Mouse (Mus musculus): ENCODE measurements around the gene Fam193a.

Gene Fam193a

GRCm38 (mm10) chr5:34381700-34382099 lies 12.0 kb downstream of the Fam193a start:
- DNase-seq (ENCODE audit: low read depth, low spot score) = no peak

GRCm38 (mm10) chr5:34385616-34386015 lies 15.9 kb downstream of the Fam193a start:
- DNase-seq (ENCODE audit: low read depth, low spot score) = no peak

- DNase-seq (ENCODE audit: low read depth, low spot score) = no peak
Measured at GRCm38 (mm10) chr5:34386744-34387143, 17.0 kb downstream of the Fam193a start.

GRCm38 (mm10) chr5:34393251-34393650 lies 23.5 kb downstream of the Fam193a start:
- DNase-seq (ENCODE audit: low read depth, low spot score) = no peak

GRCm38 (mm10) chr5:34395347-34395746 lies 25.6 kb downstream of the Fam193a start:
- no peak for DNase-seq (ENCODE audit: low read depth, low spot score)

GRCm38 (mm10) chr5:34395850-34396540 lies 26.3 kb downstream of the Fam193a start:
- DNase-seq (ENCODE audit: low read depth, low spot score) = no peak

GRCm38 (mm10) chr5:34397866-34398265 lies 28.1 kb downstream of the Fam193a start:
- no peak for DNase-seq (ENCODE audit: low read depth, low spot score)

GRCm38 (mm10) chr5:34398326-34398725 lies 28.6 kb downstream of the Fam193a start:
- DNase-seq (ENCODE audit: low read depth, low spot score) = no peak

- DNase-seq (ENCODE audit: low read depth, low spot score) = no peak
Measured at GRCm38 (mm10) chr5:34407366-34407918, 37.7 kb downstream of the Fam193a start.

- DNase-seq (ENCODE audit: low read depth, low spot score) = no peak
Measured at GRCm38 (mm10) chr5:34409002-34409401, 39.3 kb downstream of the Fam193a start.

GRCm38 (mm10) chr5:34410819-34411218 lies 41.1 kb downstream of the Fam193a start:
- no peak for DNase-seq (ENCODE audit: low read depth, low spot score)

GRCm38 (mm10) chr5:34413921-34414320 lies 44.2 kb downstream of the Fam193a start:
- no peak for DNase-seq (ENCODE audit: low read depth, low spot score)

GRCm38 (mm10) chr5:34417251-34418008 lies 47.7 kb downstream of the Fam193a start:
- no peak for DNase-seq (ENCODE audit: low read depth, low spot score)

- no peak for DNase-seq (ENCODE audit: low read depth, low spot score)
Measured at GRCm38 (mm10) chr5:34419188-34419587, 49.5 kb downstream of the Fam193a start.

- DNase-seq (ENCODE audit: low read depth, low spot score) = no peak
Measured at GRCm38 (mm10) chr5:34430776-34431175, 61.0 kb downstream of the Fam193a start.

GRCm38 (mm10) chr5:34433786-34434185 lies 64.1 kb downstream of the Fam193a start:
- DNase-seq (ENCODE audit: low read depth, low spot score) = no peak

- no peak for DNase-seq (ENCODE audit: low read depth, low spot score)
Measured at GRCm38 (mm10) chr5:34434241-34434640, 64.5 kb downstream of the Fam193a start.

- no peak for DNase-seq (ENCODE audit: low read depth, low spot score)
Measured at GRCm38 (mm10) chr5:34438052-34438451, 68.3 kb downstream of the Fam193a start.

GRCm38 (mm10) chr5:34438659-34439058 lies 68.9 kb downstream of the Fam193a start:
- no peak for DNase-seq (ENCODE audit: low read depth, low spot score)

- no peak for DNase-seq (ENCODE audit: low read depth, low spot score)
Measured at GRCm38 (mm10) chr5:34439768-34440167, 70.0 kb downstream of the Fam193a start.

GRCm38 (mm10) chr5:34441797-34442196 lies 72.1 kb downstream of the Fam193a start:
- DNase-seq (ENCODE audit: low read depth, low spot score) = no peak

- DNase-seq (ENCODE audit: low read depth, low spot score) = no peak
Measured at GRCm38 (mm10) chr5:34446207-34446606, 76.5 kb downstream of the Fam193a start.

GRCm38 (mm10) chr5:34458994-34459393 lies 89.3 kb downstream of the Fam193a start:
- DNase-seq (ENCODE audit: low read depth, low spot score) = no peak

All from retina, postnatal 7 days (tissue).